Mouse (Mus musculus): ENCODE data around the gene Sh3bgrl2. TPM values are rescaled to one million over a fixed set of nuclear protein-coding genes. Genes with fewer than 3 reads are reported as not detected.

The Sh3bgrl2 gene
- polyA plus RNA-seq, 1 experiment from 2014 or later: 17.9 TPM

DNA sequence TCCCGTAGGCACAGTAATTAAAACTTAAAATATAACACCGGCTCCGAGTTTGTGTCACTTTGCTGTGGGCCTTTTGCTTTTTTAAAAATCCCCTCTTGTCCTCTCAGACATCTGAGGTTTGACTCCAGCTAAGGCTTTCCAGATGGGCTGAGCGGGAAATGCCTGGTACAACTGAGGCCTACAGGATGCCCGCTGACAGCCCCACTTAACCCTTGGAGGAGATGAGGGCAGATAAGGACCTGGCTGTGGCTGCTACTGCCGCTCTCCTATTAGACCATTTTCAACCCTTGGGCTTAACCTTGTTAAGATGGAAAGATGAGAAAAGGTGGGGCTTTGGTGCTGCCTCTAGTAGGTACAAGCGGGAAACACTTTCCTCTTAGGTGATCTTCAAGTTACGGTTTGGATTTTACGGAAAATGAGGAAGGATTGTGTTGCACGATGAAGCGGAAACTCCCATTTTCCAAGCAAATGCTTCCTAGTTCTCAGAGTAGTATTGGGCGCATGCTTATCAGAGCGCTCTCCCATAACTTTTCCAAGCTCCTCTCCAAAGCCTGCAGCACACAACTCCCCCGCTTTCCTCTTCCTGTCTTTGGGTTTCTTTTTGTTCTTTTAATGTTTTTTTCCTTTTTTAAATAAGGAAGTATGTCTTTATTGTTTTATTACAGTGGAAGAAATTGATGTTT lies 8.2 kb upstream of the Sh3bgrl2 start:
- peak; percentile 58; the same call in 1 of the 2 replicates for ATAC-seq
- Histone ChIP-seq H3K9me3 (ENCODE audit: control insufficient read depth, low read length) (no peaks in the 10 kb centered on the region), H3K27ac (ENCODE audit: low read length) (peak overlapping the region; percentile 33; the same call in 1 of the 2 replicates), H3K4me2 (ENCODE audit: low read depth, low read length) (no peak overlapping the region), H3K27me3 (replicated peaks; ENCODE audit: control insufficient read depth, insufficient read depth, low read length) (no peaks in the 10 kb centered on the region), H3K4me1 (ENCODE audit: control insufficient read depth, insufficient read depth, low read length) (peaks cover 9% of the 10 kb centered on the region), H3K4me3 (ENCODE audit: low read length) (no peak overlapping the region), H3K36me3 (ENCODE audit: control insufficient read depth, insufficient read depth, low read length) (no peaks in the 10 kb centered on the region), H3K9ac (ENCODE audit: low read depth, low read length) (no peak overlapping the region)
- WGBS: 86% methylated on average over 14 of the region's 14 CpGs

DNA sequence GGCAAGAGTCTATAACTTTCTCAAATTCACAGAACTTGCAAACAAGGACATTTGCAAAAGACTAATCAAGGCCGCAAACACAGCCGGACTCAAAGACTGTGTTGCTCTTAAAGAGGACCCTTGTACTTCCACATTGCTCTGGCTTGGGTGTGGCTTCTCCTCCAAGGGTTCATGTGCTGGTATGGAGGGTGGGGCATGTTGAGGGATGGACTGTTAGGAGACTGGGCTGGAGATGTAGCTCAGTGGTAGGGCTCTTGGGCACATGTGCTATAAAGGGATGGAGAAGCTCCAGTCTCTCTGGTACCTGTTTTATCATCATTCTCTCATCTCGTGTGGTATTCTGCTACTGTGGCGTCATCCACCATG lies 7.7 kb upstream of the Sh3bgrl2 start:
- no peaks in the 10 kb centered on the region for H3K36me3 ChIP-seq (ENCODE audit: control insufficient read depth, insufficient read depth, low read length)
- H3K27me3 ChIP-seq (replicated peaks; ENCODE audit: control insufficient read depth, insufficient read depth, low read length): no peaks in the 10 kb centered on the region
- H3K27ac ChIP-seq (ENCODE audit: low read length): 0 out of 2 replicates have a peak overlapping the region, but pooled peaks have one; percentile 2
- no peak overlapping the region for H3K4me3 ChIP-seq (ENCODE audit: low read length)
- H3K9me3 ChIP-seq (ENCODE audit: control insufficient read depth, low read length): no peaks in the 10 kb centered on the region
- peak; percentile 87 for ATAC-seq
- 69% methylated on average over 4 of the region's 4 CpGs for WGBS
- peaks cover 9% of the 10 kb centered on the region for H3K4me1 ChIP-seq (ENCODE audit: control insufficient read depth, insufficient read depth, low read length)
- H3K4me2 ChIP-seq (ENCODE audit: low read depth, low read length): no peak overlapping the region
- H3K9ac ChIP-seq (ENCODE audit: low read depth, low read length): no peak overlapping the region

DNA sequence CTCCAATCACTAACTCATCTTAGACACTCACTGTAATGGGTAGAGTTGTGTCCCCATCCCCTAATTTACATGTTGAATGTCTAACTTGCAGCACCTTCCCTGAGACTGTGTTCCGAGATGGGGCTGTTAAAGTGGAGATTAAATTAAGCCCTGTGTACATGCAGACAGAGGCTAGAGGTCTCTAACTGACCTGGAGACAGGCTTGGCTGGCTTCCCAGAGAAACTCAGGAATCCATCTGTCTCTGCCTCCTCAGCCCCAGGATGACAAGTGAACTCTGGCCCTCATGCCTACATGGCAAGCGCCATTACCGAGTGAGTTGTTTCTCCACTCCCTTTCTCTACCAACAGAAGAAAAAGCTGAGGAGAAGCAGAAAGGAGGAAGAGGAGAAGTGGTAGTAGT lies 7.2 kb upstream of the Sh3bgrl2 start:
- no peak overlapping the region for H3K9ac ChIP-seq (ENCODE audit: low read depth, low read length)
- no peak overlapping the region for H3K27ac ChIP-seq (ENCODE audit: low read length)
- peak; percentile 23; the same call in 1 of the 2 replicates for ATAC-seq
- H3K4me2 ChIP-seq (ENCODE audit: low read depth, low read length): no peak overlapping the region
- no peak overlapping the region for H3K4me3 ChIP-seq (ENCODE audit: low read length)
- H3K9me3 ChIP-seq (ENCODE audit: control insufficient read depth, low read length): no peaks in the 10 kb centered on the region
- H3K27me3 ChIP-seq (replicated peaks; ENCODE audit: control insufficient read depth, insufficient read depth, low read length): no peaks in the 10 kb centered on the region
- 34% methylated on average over 3 of the region's 3 CpGs for WGBS
- peaks cover 12% of the 10 kb centered on the region for H3K4me1 ChIP-seq (ENCODE audit: control insufficient read depth, insufficient read depth, low read length)
- H3K36me3 ChIP-seq (ENCODE audit: control insufficient read depth, insufficient read depth, low read length): no peaks in the 10 kb centered on the region

DNA sequence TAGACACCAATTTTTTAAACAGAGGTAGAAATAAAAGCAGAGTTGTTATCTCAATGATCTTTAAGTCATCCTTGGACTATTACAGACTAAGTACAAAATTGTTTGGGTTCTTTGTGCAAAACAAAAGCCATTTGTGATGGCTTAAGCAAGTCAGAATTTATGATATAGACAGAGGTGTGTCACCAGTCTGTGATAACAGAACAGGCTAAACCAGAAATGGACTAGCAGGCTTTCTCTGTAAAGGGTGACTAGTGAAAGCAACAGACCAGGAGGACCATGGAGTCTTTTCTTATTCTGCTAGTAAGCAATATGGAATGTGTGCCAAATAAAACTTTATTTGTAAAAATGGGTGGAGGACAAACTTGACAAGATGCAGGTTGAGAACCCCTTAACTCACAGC lies 2.9 kb upstream of the Sh3bgrl2 start:
- Histone ChIP-seq H3K27me3 (replicated peaks; ENCODE audit: control insufficient read depth, insufficient read depth, low read length) (no peaks in the 10 kb centered on the region), H3K27ac (ENCODE audit: low read length) (peak overlapping the region; percentile 73), H3K4me3 (ENCODE audit: low read length) (no peak overlapping the region), H3K4me1 (ENCODE audit: control insufficient read depth, insufficient read depth, low read length) (peaks cover 11% of the 10 kb centered on the region), H3K9me3 (ENCODE audit: control insufficient read depth, low read length) (no peaks in the 10 kb centered on the region), H3K36me3 (ENCODE audit: control insufficient read depth, insufficient read depth, low read length) (no peaks in the 10 kb centered on the region), H3K9ac (ENCODE audit: low read depth, low read length) (no peak overlapping the region), H3K4me2 (ENCODE audit: low read depth, low read length) (no peak overlapping the region)
- peak; percentile 39 for ATAC-seq

DNA sequence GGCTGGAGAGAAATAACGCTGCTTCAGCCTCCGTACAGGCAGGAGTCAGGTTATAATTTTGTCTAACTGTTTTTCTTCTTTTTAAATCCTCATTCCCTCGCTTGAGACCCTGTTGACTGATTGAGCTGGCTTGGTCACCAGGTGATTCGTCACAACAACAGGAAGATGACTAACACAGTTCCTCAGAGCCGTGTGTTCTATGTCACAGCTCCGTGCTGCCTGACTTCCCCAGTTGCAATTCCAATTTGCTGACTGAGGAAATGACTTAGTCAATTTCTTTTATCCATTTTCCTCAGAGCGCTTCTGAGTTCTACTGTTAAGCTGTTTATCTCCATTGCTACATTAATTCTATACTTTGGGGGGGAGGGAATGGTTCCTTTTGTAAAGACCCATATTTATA lies 1.8 kb upstream of the Sh3bgrl2 start:
- H3K9me3 ChIP-seq (ENCODE audit: control insufficient read depth, low read length): no peaks in the 10 kb centered on the region

DNA sequence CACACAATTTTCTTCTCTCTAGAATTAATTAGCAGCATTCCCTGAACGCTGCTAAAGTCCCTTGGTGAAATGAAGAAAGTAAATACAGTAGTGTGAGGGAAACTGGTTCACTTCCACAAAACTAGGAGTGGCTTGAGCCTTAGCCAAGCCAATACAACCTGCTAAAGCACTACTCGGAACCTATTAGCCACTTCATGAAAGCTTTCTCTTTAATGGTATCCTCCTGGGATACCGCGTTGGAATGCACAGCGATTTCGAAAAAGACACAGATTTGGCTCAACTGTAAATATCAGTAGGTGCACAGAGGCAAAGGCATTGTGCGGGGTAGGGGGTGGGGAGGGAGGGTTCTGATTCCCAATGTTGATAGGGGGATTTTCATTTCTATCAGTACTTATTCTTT lies 898 bp upstream of the Sh3bgrl2 start:
- no peak for ATAC-seq
- H3K36me3 ChIP-seq (ENCODE audit: control insufficient read depth, insufficient read depth, low read length): no peaks in the 10 kb centered on the region
- 82% methylated on average over 7 of the region's 7 CpGs for WGBS
- H3K4me2 ChIP-seq (ENCODE audit: low read depth, low read length): no peak overlapping the region
- H3K27ac ChIP-seq (ENCODE audit: low read length): no peak overlapping the region
- H3K4me3 ChIP-seq (ENCODE audit: low read length): no peak overlapping the region
- H3K27me3 ChIP-seq (replicated peaks; ENCODE audit: control insufficient read depth, insufficient read depth, low read length): no peaks in the 10 kb centered on the region
- H3K9ac ChIP-seq (ENCODE audit: low read depth, low read length): no peak overlapping the region
- no peaks in the 10 kb centered on the region for H3K9me3 ChIP-seq (ENCODE audit: control insufficient read depth, low read length)
- peaks cover 6% of the 10 kb centered on the region; the same call in 1 of the 2 replicates for H3K4me1 ChIP-seq (ENCODE audit: control insufficient read depth, insufficient read depth, low read length)

More for the DNA sequence above, 1.8 kb upstream of the Sh3bgrl2 start:
- Histone ChIP-seq H3K4me2 (ENCODE audit: low read depth, low read length) (no peak overlapping the region), H3K9ac (ENCODE audit: low read depth, low read length) (no peak overlapping the region), H3K36me3 (ENCODE audit: control insufficient read depth, insufficient read depth, low read length) (no peaks in the 10 kb centered on the region), H3K4me3 (ENCODE audit: low read length) (no peak overlapping the region), H3K27me3 (replicated peaks; ENCODE audit: control insufficient read depth, insufficient read depth, low read length) (no peaks in the 10 kb centered on the region), H3K27ac (ENCODE audit: low read length) (peak overlapping the region; percentile 28; the same call in 1 of the 2 replicates), H3K4me1 (ENCODE audit: control insufficient read depth, insufficient read depth, low read length) (peaks cover 6% of the 10 kb centered on the region; the same call in 1 of the 2 replicates)
- ATAC-seq: no peak
- WGBS: 71% methylated on average over 7 of the region's 7 CpGs

DNA sequence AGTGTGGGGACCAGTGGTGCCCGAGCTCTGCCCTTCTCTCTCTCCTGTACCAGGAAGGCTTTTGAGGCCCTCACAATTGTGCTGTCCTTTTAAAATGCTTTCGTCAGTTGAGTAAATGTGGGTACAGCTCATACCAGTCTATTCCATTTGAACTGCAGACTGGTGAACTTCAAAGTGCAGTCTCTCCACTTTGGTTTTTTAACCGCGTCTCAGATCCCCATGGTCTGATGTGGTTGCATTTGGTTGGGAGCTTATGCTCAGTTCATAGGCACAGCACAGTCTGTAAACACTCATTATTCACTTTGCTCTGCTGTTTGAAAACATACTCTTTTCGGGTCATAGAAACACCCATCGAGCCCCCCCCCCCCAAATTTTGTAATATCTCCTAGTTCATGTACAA lies 1.7 kb downstream of the Sh3bgrl2 start:
- Histone ChIP-seq H3K36me3 (ENCODE audit: control insufficient read depth, insufficient read depth, low read length) (no peaks in the 10 kb centered on the region), H3K9ac (ENCODE audit: low read depth, low read length) (no peak overlapping the region), H3K27me3 (replicated peaks; ENCODE audit: control insufficient read depth, insufficient read depth, low read length) (no peaks in the 10 kb centered on the region), H3K27ac (ENCODE audit: low read length) (no peak overlapping the region), H3K9me3 (ENCODE audit: control insufficient read depth, low read length) (no peaks in the 10 kb centered on the region), H3K4me1 (ENCODE audit: control insufficient read depth, insufficient read depth, low read length) (peaks cover 6% of the 10 kb centered on the region; the same call in 1 of the 2 replicates), H3K4me2 (ENCODE audit: low read depth, low read length) (no peak overlapping the region), H3K4me3 (ENCODE audit: low read length) (no peak overlapping the region)
- ATAC-seq: no peak
- 78% methylated on average over 6 of the region's 6 CpGs for WGBS

DNA sequence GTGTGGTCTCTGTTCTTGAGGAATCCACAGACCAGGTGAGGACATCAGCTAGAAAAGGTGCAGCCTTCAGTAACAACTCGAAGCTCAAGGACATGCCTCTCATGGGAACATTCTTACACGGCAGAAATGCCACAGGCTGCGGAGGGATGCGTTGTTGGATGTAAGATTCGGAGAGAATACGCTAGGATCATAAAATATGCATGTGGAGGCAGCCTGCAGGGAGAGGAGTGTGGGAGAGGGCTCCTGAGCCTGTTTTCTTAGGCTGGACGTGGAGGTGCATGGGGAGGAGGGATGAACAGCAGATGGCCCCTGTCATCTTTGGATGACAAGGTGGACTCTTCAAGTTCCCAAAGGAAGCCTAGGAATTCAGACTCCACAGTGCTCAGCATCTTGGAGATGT lies 3.0 kb downstream of the Sh3bgrl2 start:
- no peak overlapping the region for H3K27ac ChIP-seq (ENCODE audit: low read length)
- H3K9me3 ChIP-seq (ENCODE audit: control insufficient read depth, low read length): no peaks in the 10 kb centered on the region
- WGBS: 58% methylated on average over 7 of the region's 7 CpGs
- no peak overlapping the region for H3K4me3 ChIP-seq (ENCODE audit: low read length)
- ATAC-seq: no peak
- no peak overlapping the region for H3K9ac ChIP-seq (ENCODE audit: low read depth, low read length)
- H3K4me1 ChIP-seq (ENCODE audit: control insufficient read depth, insufficient read depth, low read length): 0 out of 2 replicates have a peak, but pooled peaks cover 3% of the 10 kb centered on the region
- no peaks in the 10 kb centered on the region for H3K36me3 ChIP-seq (ENCODE audit: control insufficient read depth, insufficient read depth, low read length)
- no peak overlapping the region for H3K4me2 ChIP-seq (ENCODE audit: low read depth, low read length)
- no peaks in the 10 kb centered on the region for H3K27me3 ChIP-seq (replicated peaks; ENCODE audit: control insufficient read depth, insufficient read depth, low read length)

DNA sequence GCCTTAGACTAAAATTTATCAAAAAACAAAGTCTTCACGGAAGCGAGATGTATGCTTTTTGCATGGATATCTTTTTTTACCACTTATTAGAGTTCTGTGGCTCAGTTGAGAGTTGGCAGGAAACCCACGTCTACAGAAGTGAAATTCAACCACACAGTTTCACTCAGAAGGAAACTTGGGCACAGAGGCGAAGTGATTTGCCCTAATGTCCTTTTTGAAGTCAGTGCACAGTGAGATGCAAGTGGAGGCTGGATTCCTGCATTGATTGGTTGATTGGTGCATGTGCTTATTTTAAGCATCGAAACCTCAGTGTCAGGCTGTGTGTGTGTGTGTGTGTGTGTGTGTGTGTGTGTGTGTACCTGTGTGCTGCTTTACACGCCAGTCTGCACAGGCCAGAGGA lies 3.5 kb downstream of the Sh3bgrl2 start:
- no peaks in the 10 kb centered on the region for H3K36me3 ChIP-seq (ENCODE audit: control insufficient read depth, insufficient read depth, low read length)
- no peak overlapping the region for H3K9ac ChIP-seq (ENCODE audit: low read depth, low read length)
- ATAC-seq: no peak
- H3K4me3 ChIP-seq (ENCODE audit: low read length): no peak overlapping the region
- H3K9me3 ChIP-seq (ENCODE audit: control insufficient read depth, low read length): no peaks in the 10 kb centered on the region
- peaks cover 4% of the 10 kb centered on the region for H3K4me1 ChIP-seq (ENCODE audit: control insufficient read depth, insufficient read depth, low read length)
- no peak overlapping the region for H3K27ac ChIP-seq (ENCODE audit: low read length)
- H3K4me2 ChIP-seq (ENCODE audit: low read depth, low read length): no peak overlapping the region
- H3K27me3 ChIP-seq (replicated peaks; ENCODE audit: control insufficient read depth, insufficient read depth, low read length): no peaks in the 10 kb centered on the region
- WGBS: 74% methylated on average over 6 of the region's 6 CpGs

DNA sequence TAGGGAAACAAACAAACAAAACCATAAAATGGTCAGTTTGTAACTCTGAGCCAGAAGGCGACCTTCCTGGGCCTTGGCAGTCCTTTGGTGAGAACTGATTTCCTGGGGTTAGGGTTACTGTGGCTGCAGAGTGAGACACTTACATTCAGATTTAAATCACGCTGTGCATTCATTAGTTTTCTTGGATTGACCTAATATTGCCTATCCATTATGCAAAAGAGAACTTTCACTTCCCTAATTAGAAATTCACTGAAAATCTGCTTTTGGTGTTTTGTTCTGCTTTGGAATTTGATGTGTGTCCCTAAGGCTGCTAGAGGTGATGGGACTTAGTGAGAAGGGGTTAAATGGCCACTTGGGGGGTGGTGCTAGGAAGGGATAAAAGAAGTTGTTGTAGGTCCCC lies 7.5 kb downstream of the Sh3bgrl2 start:
- H3K27ac ChIP-seq (ENCODE audit: low read length): no peak overlapping the region
- no peak overlapping the region for H3K9ac ChIP-seq (ENCODE audit: low read depth, low read length)
- H3K9me3 ChIP-seq (ENCODE audit: control insufficient read depth, low read length): no peaks in the 10 kb centered on the region
- no peak overlapping the region for H3K4me3 ChIP-seq (ENCODE audit: low read length)
- 89% methylated on average over 2 of the region's 2 CpGs for WGBS
- no peaks in the 10 kb centered on the region for H3K27me3 ChIP-seq (replicated peaks; ENCODE audit: control insufficient read depth, insufficient read depth, low read length)
- no peak overlapping the region for H3K4me2 ChIP-seq (ENCODE audit: low read depth, low read length)
- no peaks in the 10 kb centered on the region for H3K36me3 ChIP-seq (ENCODE audit: control insufficient read depth, insufficient read depth, low read length)
- H3K4me1 ChIP-seq (ENCODE audit: control insufficient read depth, insufficient read depth, low read length): peaks cover 11% of the 10 kb centered on the region
- no peak for ATAC-seq

Measured in intestine, embryonic 16.5 days (tissue).